13 mouse cellular contexts compared by ENCODE assay signal in genomic region chr14:74047009-74047694, GRCm38 (mm10).
DNase-seq lines count a peak whose midpoint lies in the region; ATAC-seq and TF ChIP-seq lines count a peak whose summit lies in the region.
"Had no signal": no experiment of that assay in that cellular context is flagged by ENCODE, and none has a peak within 500 bp of the region (broad histone marks: within the 10 kb centered on the region; RNA-seq: fewer than 3 reads in every experiment).

No protein-coding gene starts in this region.

- no peak overlapping the region for H3K9ac ChIP-seq in hindbrain, postnatal 0 days (replicated peaks; ENCODE audit: low read length)
- H3K9ac ChIP-seq in midbrain, embryonic 12.5 days (replicated peaks), result no peak overlapping the region
- H3K9ac ChIP-seq: liver, embryonic 14.5 days had no signal

- H3K27ac ChIP-seq in hindbrain, postnatal 0 days, result no peak overlapping the region
- H3K27ac ChIP-seq in midbrain, embryonic 12.5 days (replicated peaks), result peak overlapping the region; percentile 27; the same call in 1 of the 2 replicates
- H3K27ac ChIP-seq: heart, adult 2 months; liver, embryonic 14.5 days had no signal

- intact Hi-C loops in left cerebral cortex, postnatal 36 days (cut with DNase I), result no loop called here

- H3K27me3 ChIP-seq in hindbrain, postnatal 0 days (ENCODE audit: insufficient read depth, low read length), result no peaks in the 10 kb centered on the region
- H3K27me3 ChIP-seq in midbrain, embryonic 12.5 days, result no peaks in the 10 kb centered on the region

- WGBS in hindbrain, postnatal 0 days, result 42% methylated on average over 5 of the region's 5 CpGs
- WGBS in midbrain, embryonic 12.5 days, result 63% methylated on average over 5 of the region's 5 CpGs

- peak; percentile 49; the same call in 1 of the 2 replicates for ATAC-seq in hindbrain, postnatal 0 days
- peak; percentile 49; the same call in 1 of the 2 replicates for ATAC-seq in midbrain, embryonic 12.5 days (ENCODE audit: low FRiP score, low read depth)

- no peak for TF ChIP-seq CTCF in hindbrain, postnatal 0 days (IDR thresholded peaks at IDR 0.05; ENCODE audit: low read depth)

- no peaks in the 10 kb centered on the region for H3K36me3 ChIP-seq in hindbrain, postnatal 0 days (ENCODE audit: insufficient read depth, low read length)
- no peaks in the 10 kb centered on the region for H3K36me3 ChIP-seq in midbrain, embryonic 12.5 days

- no peak overlapping the region for H3K4me2 ChIP-seq in hindbrain, postnatal 0 days (ENCODE audit: low read depth, low read length)
- H3K4me2 ChIP-seq in midbrain, embryonic 12.5 days (replicated peaks), result no peak overlapping the region

- H3K4me1 ChIP-seq in hindbrain, postnatal 0 days (ENCODE audit: insufficient read depth, low read length), result no peaks in the 10 kb centered on the region
- H3K4me1 ChIP-seq in midbrain, embryonic 12.5 days, result no peaks in the 10 kb centered on the region

- DNase-seq in adrenal gland, adult 8-10 months, result peak; percentile 1
- DNase-seq in adrenal gland, postnatal 25 days, result no peak
- DNase-seq in brain, embryonic 18.5 days (ENCODE audit: low read depth, low spot score), result peak; percentile 24
- peak; percentile 50 for DNase-seq in hindbrain, postnatal 0 days (ENCODE audit: low spot score)
- no peak for DNase-seq in left cerebral cortex, postnatal 36 days (ENCODE audit: low spot score in 2 of 2)
- DNase-seq in B cell, adult 2 months, result no peak
- DNase-seq in lung, postnatal 25 days (ENCODE audit: low spot score), result no peak
- DNase-seq: heart, adult 2 months; heart, postnatal 36 days; kidney, postnatal 25 days; lung, postnatal 36 days had no signal

- no peaks in the 10 kb centered on the region for H3K9me3 ChIP-seq in hindbrain, postnatal 0 days (ENCODE audit: low read length)
- no peaks in the 10 kb centered on the region for H3K9me3 ChIP-seq in midbrain, embryonic 12.5 days

- H3K4me3 ChIP-seq in hindbrain, postnatal 0 days (ENCODE audit: low read length), result no peak overlapping the region
- H3K4me3 ChIP-seq in midbrain, embryonic 12.5 days, result no peak overlapping the region
- H3K4me3 ChIP-seq: heart, adult 2 months had no signal

Comparison
In these comparisons a context has a peak if more than half of its experiments do, and no peak if none do; other contexts are left out.
1. DNase-seq: peak in adrenal gland, adult 8-10 months (single experiment), brain, embryonic 18.5 days (single experiment) and hindbrain, postnatal 0 days (single experiment); none in adrenal gland, postnatal 25 days (single experiment), left cerebral cortex, postnatal 36 days (0 of 2), B cell, adult 2 months (0 of 2) and lung, postnatal 25 days (single experiment).